Mouse (Mus musculus) stomach, embryonic 15.5 days (tissue): ENCODE results near the gene B3galnt2. TPM values are rescaled to one million over a fixed set of nuclear protein-coding genes. Genes with fewer than 3 reads are reported as not detected.

Experiments used
- ATAC-seq: fragments of 200-750 bp; cut with Nextera tagmentation; 2 replicates; pipeline ENCODE4 v1.8.0; 2017; ENCODE audit warnings: low read depth, moderate number of reproducible peaks, moderate TSS enrichment; ENCODE audit not compliant: insufficient read depth, low FRiP score
- H3K27ac ChIP-seq: fragments of 300-500 bp; sonication (generic); 2 replicates; pipeline ENCODE4 v1.5.1; 2015; ENCODE audit warnings: mild to moderate bottlenecking, inconsistent platforms
- H3K27me3 ChIP-seq: fragments of 300-500 bp; sonication (generic); replicated peaks from 2 replicates; pipeline ENCODE4 v1.6.1; 2015; ENCODE audit warnings: inconsistent platforms
- H3K36me3 ChIP-seq: fragments of 300-500 bp; sonication (generic); 2 replicates; pipeline ENCODE4 v1.6.1; 2015; ENCODE audit warnings: inconsistent platforms
- H3K4me1 ChIP-seq: fragments of 300-500 bp; sonication (generic); 2 replicates; pipeline ENCODE4 v1.6.1; 2015; ENCODE audit warnings: inconsistent platforms
- H3K4me2 ChIP-seq: fragments of 300-500 bp; sonication (generic); 2 replicates; pipeline ENCODE4 v1.6.1; 2015; ENCODE audit warnings: mild to moderate bottlenecking, inconsistent platforms
- H3K4me3 ChIP-seq: fragments of 300-500 bp; sonication (generic); replicated peaks from 2 replicates; pipeline ENCODE4 v1.5.1; 2015; ENCODE audit warnings: inconsistent platforms
- H3K9ac ChIP-seq: fragments of 300-500 bp; sonication (generic); 2 replicates; pipeline ENCODE4 v1.6.1; 2015; ENCODE audit warnings: inconsistent platforms
- H3K9me3 ChIP-seq: fragments of 300-500 bp; sonication (generic); 2 replicates; pipeline ENCODE4 v1.6.1; 2016; ENCODE audit warnings: inconsistent platforms
- WGBS: fragments of 180-500 bp; shearing (Covaris S2); methylation state at CpG from one replicate; pipeline ENCODE4 v1.1.7; 2015; 5-methylcytosine and 5-hydroxymethylcytosine counted together
- polyA plus RNA-seq: library from polyadenylated mRNA; unstranded; fragments of >200 nt; fragmentation: Nextera tagmentation; extraction: Ambion mirVana; gene quantifications from 2 replicates; pipeline ENCODE4 v1.2.1, GENCODE M21; 2015

The B3galnt2 gene
- polyA plus RNA-seq, 1 experiment from 2014 or later: 42.0 TPM

DNA sequence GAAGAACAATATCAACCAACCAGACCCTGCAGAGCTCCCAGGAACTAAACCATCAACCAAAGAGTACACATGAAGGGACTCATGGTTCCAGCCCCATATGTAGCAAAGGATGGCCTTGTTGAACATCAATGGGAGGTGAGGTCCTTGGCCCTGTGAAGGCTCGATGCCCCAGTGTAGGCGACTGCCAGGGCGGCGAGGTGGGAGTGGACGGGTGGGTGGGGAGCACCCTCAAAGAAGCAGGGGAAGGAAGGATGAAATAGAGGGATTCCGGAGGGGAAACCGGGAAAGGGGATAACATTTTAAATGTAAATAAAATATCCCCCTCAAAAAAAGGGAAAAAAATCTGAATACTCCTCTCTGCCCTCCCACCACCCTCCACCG lies 84.6 kb downstream of the B3galnt2 start:
- peak; percentile 25; the same call in 1 of the 2 replicates for ATAC-seq
- peak overlapping the region; percentile 64 for H3K4me2 ChIP-seq
- H3K27ac ChIP-seq: peak overlapping the region; percentile 97
- peak overlapping the region; percentile 73 for H3K4me3 ChIP-seq
- H3K4me1 ChIP-seq: peaks cover 3% of the 10 kb centered on the region; the same call in 1 of the 2 replicates
- 0 out of 2 replicates have a peak overlapping the region, but pooled peaks have one; percentile 74 for H3K9ac ChIP-seq
- no peaks in the 10 kb centered on the region for H3K27me3 ChIP-seq
- no peaks in the 10 kb centered on the region for H3K9me3 ChIP-seq
- H3K36me3 ChIP-seq: no peaks in the 10 kb centered on the region
- 6% methylated on average over 8 of the region's 8 CpGs for WGBS

DNA sequence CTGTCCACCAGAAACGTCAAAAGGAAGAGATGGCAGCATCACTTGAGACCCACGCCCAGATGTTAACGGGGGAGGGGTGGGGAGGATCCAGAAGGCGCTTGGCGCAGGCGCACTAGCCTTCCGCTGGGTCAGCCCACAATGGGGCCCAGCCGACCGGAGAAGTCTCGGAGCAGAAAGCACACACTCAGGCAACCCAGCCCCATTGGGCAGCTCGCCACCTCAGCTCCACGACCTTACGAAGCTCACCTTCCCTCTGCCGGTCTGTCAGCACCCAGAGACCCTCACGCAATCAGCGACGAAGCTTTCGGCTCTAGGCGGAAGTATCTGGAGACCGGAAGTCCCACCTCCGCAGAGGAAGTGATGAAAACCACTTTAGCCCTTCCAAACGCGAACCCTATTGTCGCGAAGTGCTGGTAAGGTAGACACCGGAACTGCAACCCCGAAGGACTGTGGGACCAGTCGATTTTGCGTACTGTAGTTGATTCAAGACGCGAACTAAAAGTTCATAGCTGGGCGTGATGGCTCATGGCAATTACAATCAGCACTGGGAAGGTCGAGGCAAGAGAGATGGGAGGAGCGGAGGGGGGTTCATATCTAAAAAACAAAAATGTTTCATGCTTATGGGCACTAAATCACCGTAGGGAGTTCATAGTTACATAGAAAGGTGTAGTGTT lies 85.2 kb downstream of the B3galnt2 start, which contains the start of gene Tbce:
Gene Tbce, minus strand, starts transcription at position 347 of the 674 bp plus-strand sequence.
- H3K9ac ChIP-seq: peak within 1 kb of the TSS; percentile 74
- no peaks in the 10 kb centered on the region for H3K27me3 ChIP-seq
- H3K36me3 ChIP-seq: no peaks in the 10 kb centered on the region
- H3K4me2 ChIP-seq: peak within 1 kb of the TSS; percentile 64
- H3K4me1 ChIP-seq: peaks cover 3% of the 10 kb centered on the region; the same call in 1 of the 2 replicates
- WGBS: 1% methylated on average over 35 of the region's 35 CpGs
- H3K9me3 ChIP-seq: no peaks in the 10 kb centered on the region
- H3K4me3 ChIP-seq: peak within 1 kb of the TSS; percentile 73
- peak; percentile 95 for ATAC-seq
- peak within 1 kb of the TSS; percentile 97 for H3K27ac ChIP-seq

DNA sequence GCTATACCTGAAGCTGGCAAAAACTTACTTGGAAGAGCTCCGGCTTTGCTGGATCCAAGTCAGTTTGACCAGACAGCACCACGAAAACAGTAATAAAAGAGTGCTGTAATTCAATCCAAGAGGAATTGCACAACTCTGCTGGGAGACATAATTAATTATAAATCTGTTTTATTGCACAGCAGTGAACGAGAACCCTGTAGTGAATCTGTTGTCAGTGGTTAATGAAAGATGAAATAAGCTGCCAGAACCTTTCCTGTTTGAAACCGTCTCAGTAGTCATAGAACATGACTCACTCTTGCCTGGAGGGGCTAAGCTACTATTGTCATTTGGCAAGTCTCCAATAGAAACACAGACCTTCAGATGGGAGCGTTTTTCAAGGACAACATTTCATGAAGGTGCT lies 85.9 kb downstream of the B3galnt2 start:
- H3K9me3 ChIP-seq: no peaks in the 10 kb centered on the region
- peak overlapping the region; percentile 97; the same call in 1 of the 2 replicates for H3K27ac ChIP-seq
- H3K27me3 ChIP-seq: no peaks in the 10 kb centered on the region
- H3K36me3 ChIP-seq: no peaks in the 10 kb centered on the region
- H3K4me3 ChIP-seq: peak overlapping the region; percentile 73
- H3K4me2 ChIP-seq: peak overlapping the region; percentile 64
- ATAC-seq: no peak
- WGBS: 29% methylated on average over 5 of the region's 5 CpGs
- H3K9ac ChIP-seq: peak overlapping the region; percentile 74; the same call in 1 of the 2 replicates
- H3K4me1 ChIP-seq: peaks cover 3% of the 10 kb centered on the region; the same call in 1 of the 2 replicates

DNA sequence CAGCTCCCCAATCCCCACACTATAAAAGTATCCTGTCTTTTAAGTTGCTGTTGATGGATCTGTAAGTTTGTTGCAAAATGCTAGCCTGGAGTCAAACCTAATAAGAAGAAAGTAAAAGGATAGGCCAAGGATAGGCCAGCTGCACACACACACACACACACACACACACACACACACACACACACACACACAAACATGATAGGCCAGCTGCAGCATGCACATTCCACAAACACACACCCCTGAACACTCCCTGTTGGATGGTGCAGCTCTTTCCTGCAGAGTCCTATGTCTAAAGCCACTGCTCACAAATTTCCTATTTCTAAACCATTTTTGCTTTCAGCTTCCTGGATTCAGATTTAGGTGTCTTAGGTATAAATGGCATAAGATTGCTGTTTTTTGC lies 89.6 kb downstream of the B3galnt2 start:
- Histone ChIP-seq H3K27ac (no peak overlapping the region), H3K27me3 (no peaks in the 10 kb centered on the region), H3K4me1 (no peaks in the 10 kb centered on the region), H3K9ac (no peak overlapping the region), H3K9me3 (no peaks in the 10 kb centered on the region), H3K4me2 (no peak overlapping the region), H3K4me3 (no peak overlapping the region), H3K36me3 (peaks cover 5% of the 10 kb centered on the region)
- no peak for ATAC-seq

DNA sequence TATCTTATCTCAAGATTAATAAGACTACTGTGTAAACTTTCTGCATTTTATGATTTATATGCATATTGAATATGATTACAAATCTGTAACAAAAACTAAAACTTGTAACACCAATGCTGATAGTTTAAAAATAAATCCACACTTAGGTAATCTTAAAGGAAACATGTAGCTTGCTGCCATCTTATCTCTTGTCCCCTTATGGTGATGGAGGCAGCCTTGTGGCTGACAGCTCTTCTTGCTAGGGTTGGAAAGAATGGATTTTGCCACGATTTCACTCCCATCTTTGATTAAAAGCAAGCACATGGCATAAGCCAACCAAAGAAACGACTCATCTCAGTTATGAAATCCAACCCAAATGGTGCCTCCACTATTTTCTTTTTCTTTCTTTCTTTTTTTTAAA lies 90.3 kb downstream of the B3galnt2 start:
- H3K4me1 ChIP-seq: no peaks in the 10 kb centered on the region
- no peak overlapping the region for H3K27ac ChIP-seq
- peaks cover 11% of the 10 kb centered on the region for H3K36me3 ChIP-seq
- H3K4me3 ChIP-seq: no peak overlapping the region
- WGBS: 66% methylated on average over 2 of the region's 2 CpGs
- no peak overlapping the region for H3K4me2 ChIP-seq
- H3K27me3 ChIP-seq: no peaks in the 10 kb centered on the region
- H3K9ac ChIP-seq: no peak overlapping the region
- no peaks in the 10 kb centered on the region for H3K9me3 ChIP-seq
- no peak for ATAC-seq

Other genes with a start within 250 kb of the B3galnt2 start
- gene Gng4, start 170.4 kb upstream of the B3galnt2 start, polyA plus RNA-seq: 3.1 and 3.3 TPM in 2 replicates
- 52.2 and 57.9 TPM in 2 replicates for gene Tbce, start 85.2 kb downstream of the B3galnt2 start, polyA plus RNA-seq
- 61.6 and 63.3 TPM in 2 replicates for gene Arid4b, start 108.8 kb downstream of the B3galnt2 start, polyA plus RNA-seq
- gene Ggps1, start 109.0 kb downstream of the B3galnt2 start, polyA plus RNA-seq: 44.1 and 46.1 TPM in 2 replicates